Mouse (Mus musculus) liver, embryonic 14.5 days (tissue): Measurements from ENCODE around the gene Rpgrip1l.

Experiments
- CTCF ChIP-seq: IDR thresholded peaks from 2 replicates; pipeline ENCODE4 v1.5.1; 2016; ENCODE audit warnings: antibody characterized with exemption, low read depth, control low read depth
- EP300 ChIP-seq: IDR thresholded peaks from 2 replicates; pipeline ENCODE4 v1.6.1; 2016; ENCODE audit warnings: antibody characterized with exemption, low read depth

GRCm38 (mm10) chr8:91227421-91227841 lies 85.6 kb downstream of the Rpgrip1l start:
- TF ChIP-seq CTCF (no peak), EP300 (no peak)
